Mouse (Mus musculus): ENCODE measurements around the gene Lrrc7.

- no peak for TF ChIP-seq POLR2A (IDR thresholded peaks at IDR 0.05; ENCODE audit: insufficient read depth, low read length)
- no peak for TF ChIP-seq EP300 (IDR thresholded peaks at IDR 0.05; ENCODE audit: insufficient read depth, low read depth, low read length)
- TF ChIP-seq CTCF (IDR thresholded peaks at IDR 0.05; ENCODE audit: low read depth, low read length), result no peak
Observed at GRCm38 (mm10) chr3:158040755-158041154, 521.3 kb downstream of the Lrrc7 start.

All from ES-Bruce4 (cell line).